Mouse (Mus musculus): ENCODE results near the gene Gm128.

Gene Gm128

GRCm38 (mm10) chr3:95241498-95241897 lies at the start of gene Gm128:
TSS of gene Gm128 (minus strand) at chr3:95241598.
- DNase-seq, result no peak

GRCm38 (mm10) chr3:95291041-95291440 lies 49.6 kb upstream of the Gm128 start:
- DNase-seq, result no peak

GRCm38 (mm10) chr3:95290156-95290555 lies 48.8 kb upstream of the Gm128 start:
- DNase-seq, result peak; percentile 45

- DNase-seq, result peak; percentile 92
These were observed 48.0 kb upstream of the Gm128 start for GRCm38 (mm10) chr3:95289419-95289818.

GRCm38 (mm10) chr3:95287541-95287940 lies 46.1 kb upstream of the Gm128 start:
- no peak for DNase-seq

GRCm38 (mm10) chr3:95286510-95286909 lies 45.1 kb upstream of the Gm128 start:
- DNase-seq, result no peak

- no peak for DNase-seq
These were observed 44.6 kb upstream of the Gm128 start for GRCm38 (mm10) chr3:95286011-95286410.

- DNase-seq, result no peak
These were observed 44.0 kb upstream of the Gm128 start for GRCm38 (mm10) chr3:95285390-95285789.

- no peak for DNase-seq
These were observed 43.3 kb upstream of the Gm128 start for GRCm38 (mm10) chr3:95284501-95285281.

GRCm38 (mm10) chr3:95284062-95284461 lies 42.7 kb upstream of the Gm128 start:
- DNase-seq, result peak; percentile 55

- DNase-seq, result no peak
These were observed 42.2 kb upstream of the Gm128 start for GRCm38 (mm10) chr3:95283589-95283941.

GRCm38 (mm10) chr3:95282865-95283588 lies 41.6 kb upstream of the Gm128 start:
- DNase-seq, result peak; percentile 89

- DNase-seq, result peak; percentile 71
These were observed 41.0 kb upstream of the Gm128 start for GRCm38 (mm10) chr3:95282381-95282864.

GRCm38 (mm10) chr3:95281216-95282126 lies 40.1 kb upstream of the Gm128 start, which contains the start of the genes Mindy1 and Prune1:
TSS of gene Mindy1 (plus strand) at chr3:95281345.
TSS of gene Prune1 (minus strand) at chr3:95282076.
- peak; percentile 99 for DNase-seq

GRCm38 (mm10) chr3:95280747-95281146 lies 39.3 kb upstream of the Gm128 start:
- DNase-seq, result peak; percentile 68

GRCm38 (mm10) chr3:95277149-95277551 lies 35.8 kb upstream of the Gm128 start:
- peak; percentile 59 for DNase-seq

- no peak for DNase-seq
These were observed 35.1 kb upstream of the Gm128 start for GRCm38 (mm10) chr3:95276428-95276934.

- DNase-seq, result peak; percentile 57
These were observed 33.8 kb upstream of the Gm128 start for GRCm38 (mm10) chr3:95275161-95275560.

GRCm38 (mm10) chr3:95274453-95274852 lies 33.1 kb upstream of the Gm128 start:
- DNase-seq, result peak; percentile 63

GRCm38 (mm10) chr3:95273471-95273870 lies 32.1 kb upstream of the Gm128 start:
- DNase-seq, result peak; percentile 98

- no peak for DNase-seq
These were observed 29.5 kb upstream of the Gm128 start for GRCm38 (mm10) chr3:95270766-95271364.

GRCm38 (mm10) chr3:95269789-95270188 lies 28.4 kb upstream of the Gm128 start:
- DNase-seq, result no peak

Measured in cerebellum, adult 9-11 months (tissue).